Mouse (Mus musculus) liver, postnatal 0 days (tissue): ENCODE measurements around the gene Cinp.
A peak's percentile ranks its signal among the peaks of the same experiment; 100 is the strongest.

Source experiments
- CTCF ChIP-seq: sonication (generic); IDR thresholded peaks from 2 replicates; pipeline ENCODE4 v1.5.1; 2016; ENCODE audit warnings: antibody characterized with exemption, low read depth
- EP300 ChIP-seq: IDR thresholded peaks from 2 replicates; pipeline ENCODE4 v1.6.1; 2016; ENCODE audit warnings: antibody characterized with exemption, low read depth, mild to moderate bottlenecking

DNA sequence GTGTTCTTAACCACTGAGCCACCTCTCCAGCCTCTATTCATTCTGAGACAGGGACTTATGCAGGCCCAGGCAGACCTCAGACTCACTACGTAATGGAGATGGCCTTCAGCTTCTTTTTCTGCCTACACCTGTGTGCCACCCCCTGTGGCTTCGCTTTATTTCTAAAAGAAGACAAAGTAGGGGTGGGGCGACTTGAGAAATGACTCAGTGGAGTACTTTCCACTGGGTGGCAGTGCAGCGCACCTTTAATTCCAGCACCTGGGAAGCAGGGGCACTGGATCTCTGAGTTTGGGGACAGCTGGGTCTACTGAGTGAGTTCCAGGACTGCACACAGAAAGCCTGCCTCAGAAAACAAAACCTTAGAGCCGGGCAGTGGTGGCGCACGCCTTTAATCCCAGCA lies 6.7 kb downstream of the Cinp start:
- TF ChIP-seq CTCF (peak; percentile 34), EP300 (no peak)
